ENCODE assay signal across 8 mouse cellular contexts in genomic region chr6:86525646-86526031, GRCm38 (mm10). TPM values are rescaled to one million over a fixed set of nuclear protein-coding genes. Genes with fewer than 3 reads are reported as not detected.
A peak's percentile ranks its signal among the peaks of the same experiment; 100 is the strongest.
DNase-seq lines count a peak whose midpoint lies in the region; ATAC-seq and TF ChIP-seq lines count a peak whose summit lies in the region.

No protein-coding gene starts in this region.

- no peak for TF ChIP-seq RAD21 in MEL (IDR thresholded peaks at IDR 0.05; ENCODE audit: low read depth, low read length)

- WGBS in hindbrain, postnatal 0 days: under 1% methylated on average over 28 of the region's 36 CpGs
- under 1% methylated on average over 31 of the region's 36 CpGs for WGBS in limb, embryonic 13.5 days
- 2% methylated on average over 27 of the region's 36 CpGs for WGBS in neural tube, embryonic 11.5 days

- TF ChIP-seq CTCF in MEL (IDR thresholded peaks at IDR 0.05 in 2 of 3, conservative IDR thresholded peaks at IDR 0.05 in 1 of 3; ENCODE audit: control insufficient read depth in 1 of 3, insufficient read depth in 1 of 3, low read depth in 2 of 3, low read length in 3 of 3, poor library complexity in 1 of 3, severe bottlenecking in 1 of 3): no peak
- TF ChIP-seq CTCF in embryonic fibroblast, embryonic 13.5 days (IDR thresholded peaks at IDR 0.05; ENCODE audit: borderline replicate concordance, insufficient read depth, low read length): no peak
- no peak for TF ChIP-seq CTCF in hindbrain, postnatal 0 days (IDR thresholded peaks at IDR 0.05; ENCODE audit: low read depth)

- peak overlapping the region; percentile 96 for H3K27ac ChIP-seq in MEL (ENCODE audit: control insufficient read depth, low read depth, low read length)
- peak overlapping the region; percentile 100 for H3K27ac ChIP-seq in embryonic fibroblast, embryonic 13.5 days (ENCODE audit: insufficient read depth, low read length)
- H3K27ac ChIP-seq in hindbrain, postnatal 0 days: peak overlapping the region; percentile 100
- H3K27ac ChIP-seq in limb, embryonic 13.5 days: peak overlapping the region; percentile 100
- peak overlapping the region; percentile 100 for H3K27ac ChIP-seq in neural tube, embryonic 11.5 days (ENCODE audit: low read depth, low read length)

- H3K27me3 ChIP-seq in MEL (ENCODE audit: control insufficient read depth in 1 of 2, insufficient read depth in 2 of 2, low read length in 2 of 2): no peaks in the 10 kb centered on the region
- no peaks in the 10 kb centered on the region for H3K27me3 ChIP-seq in hindbrain, postnatal 0 days (ENCODE audit: insufficient read depth, low read length)
- no peaks in the 10 kb centered on the region for H3K27me3 ChIP-seq in limb, embryonic 13.5 days
- H3K27me3 ChIP-seq in neural tube, embryonic 11.5 days (ENCODE audit: control insufficient read depth, insufficient read depth, low read length): no peaks in the 10 kb centered on the region

- no peaks in the 10 kb centered on the region for H3K9me3 ChIP-seq in MEL (replicated peaks; ENCODE audit: insufficient read depth, low read length)
- no peaks in the 10 kb centered on the region for H3K9me3 ChIP-seq in hindbrain, postnatal 0 days (ENCODE audit: low read length)
- no peaks in the 10 kb centered on the region for H3K9me3 ChIP-seq in limb, embryonic 13.5 days
- no peaks in the 10 kb centered on the region for H3K9me3 ChIP-seq in neural tube, embryonic 11.5 days (ENCODE audit: control insufficient read depth, low read length)

- ATAC-seq in hindbrain, postnatal 0 days: peak; percentile 39
- ATAC-seq in limb, embryonic 13.5 days (ENCODE audit: low FRiP score, low read depth): peak; percentile 5; the same call in 1 of the 2 replicates
- ATAC-seq in neural tube, embryonic 11.5 days (ENCODE audit: insufficient read depth, low FRiP score, low TSS enrichment): peak; percentile 8; the same call in 1 of the 2 replicates

- TF ChIP-seq EP300 in MEL (IDR thresholded peaks at IDR 0.05; ENCODE audit: low read depth in 1 of 2, low read length in 2 of 2): no peak

- peaks cover 9 to 10% of the 10 kb centered on the region in 2 experiments; a peak in 3 of 4 replicates for H3K4me1 ChIP-seq in MEL (ENCODE audit: control insufficient read depth in 1 of 2, insufficient read depth in 2 of 2, low read length in 2 of 2)
- H3K4me1 ChIP-seq in embryonic fibroblast, embryonic 13.5 days (ENCODE audit: control insufficient read depth, insufficient read depth, low read length): peaks cover 4% of the 10 kb centered on the region
- H3K4me1 ChIP-seq in hindbrain, postnatal 0 days (ENCODE audit: insufficient read depth, low read length): peaks cover 12% of the 10 kb centered on the region
- H3K4me1 ChIP-seq in limb, embryonic 13.5 days: peaks cover 25% of the 10 kb centered on the region
- H3K4me1 ChIP-seq in neural tube, embryonic 11.5 days (ENCODE audit: control insufficient read depth, insufficient read depth, low read length): peaks cover 10% of the 10 kb centered on the region

- peak; percentile 62 for DNase-seq in left cerebral cortex, adult 11 months (ENCODE audit: low spot score)
- DNase-seq in left cerebral cortex, postnatal 4 days: no peak
- peak; percentile 81 for DNase-seq in MEL (ENCODE audit: low read depth, low spot score)
- peak; percentile 79 for DNase-seq in hindbrain, postnatal 0 days (ENCODE audit: low spot score)
- DNase-seq in neural tube, embryonic 11.5 days (ENCODE audit: low spot score): peak; percentile 76
- DNase-seq in gastrocnemius, postnatal 10 days: no peak

- H3K79me2 ChIP-seq in MEL (ENCODE audit: control insufficient read depth, insufficient read depth, low read length, poor library complexity): peaks cover 40% of the 10 kb centered on the region

- peaks cover 3 to 17% of the 10 kb centered on the region in 2 experiments for H3K36me3 ChIP-seq in MEL (ENCODE audit: control insufficient read depth in 1 of 2, insufficient read depth in 2 of 2, low read length in 2 of 2)
- no peaks in the 10 kb centered on the region; the same call in 1 of the 2 replicates for H3K36me3 ChIP-seq in hindbrain, postnatal 0 days (ENCODE audit: insufficient read depth, low read length)
- H3K36me3 ChIP-seq in limb, embryonic 13.5 days: peaks cover 39% of the 10 kb centered on the region
- 0 out of 2 replicates have a peak, but pooled peaks cover 2% of the 10 kb centered on the region for H3K36me3 ChIP-seq in neural tube, embryonic 11.5 days (ENCODE audit: control insufficient read depth, insufficient read depth, low read length)

- TF ChIP-seq POLR2A in MEL (IDR thresholded peaks at IDR 0.05; ENCODE audit: control insufficient read depth in 1 of 2, insufficient read depth in 1 of 2, low read depth in 1 of 2, low read length in 2 of 2, poor library complexity in 1 of 2): peak; percentile 27 to 39; a peak in 2 of 4 replicates
- TF ChIP-seq POLR2A in embryonic fibroblast, embryonic 13.5 days (IDR thresholded peaks at IDR 0.05; ENCODE audit: low read depth, low read length): peak; percentile 70

- peak overlapping the region; percentile 88 to 91 for H3K4me3 ChIP-seq in MEL (ENCODE audit: control insufficient read depth in 1 of 2, insufficient read depth in 1 of 2, low read depth in 2 of 2, low read length in 2 of 2)
- peak overlapping the region; percentile 79 for H3K4me3 ChIP-seq in embryonic fibroblast, embryonic 13.5 days (ENCODE audit: insufficient read depth, low read length)
- H3K4me3 ChIP-seq in hindbrain, postnatal 0 days (ENCODE audit: low read length): peak overlapping the region; percentile 94
- peak overlapping the region; percentile 99 for H3K4me3 ChIP-seq in limb, embryonic 13.5 days
- H3K4me3 ChIP-seq in neural tube, embryonic 11.5 days (ENCODE audit: low read depth, low read length): peak overlapping the region; percentile 99

- intact Hi-C loops in left cerebral cortex, postnatal 4 days (cut with DNase I): no loop called here

- peak overlapping the region; percentile 88 for H3K4me2 ChIP-seq in hindbrain, postnatal 0 days (ENCODE audit: low read depth, low read length)
- H3K4me2 ChIP-seq in limb, embryonic 13.5 days (replicated peaks): peak overlapping the region; percentile 91
- H3K4me2 ChIP-seq in neural tube, embryonic 11.5 days (ENCODE audit: low read depth): peak overlapping the region; percentile 87

- H3K9ac ChIP-seq in MEL (ENCODE audit: control insufficient read depth, low read depth, low read length, poor library complexity, severe bottlenecking): peak overlapping the region; percentile 100
- H3K9ac ChIP-seq in hindbrain, postnatal 0 days (replicated peaks; ENCODE audit: low read length): peak overlapping the region; percentile 96
- peak overlapping the region; percentile 99 for H3K9ac ChIP-seq in limb, embryonic 13.5 days
- peak overlapping the region; percentile 99 for H3K9ac ChIP-seq in neural tube, embryonic 11.5 days (ENCODE audit: low read length)

TF ChIP-seq in MEL, 35 proteins besides CTCF, POLR2A, EP300 and RAD21:
- no peak for TF ChIP-seq ZMIZ1 (IDR thresholded peaks at IDR 0.05; ENCODE audit: low read depth, low read length)
- no peak for TF ChIP-seq MXI1 (IDR thresholded peaks at IDR 0.05; ENCODE audit: low read depth, low read length)
- TF ChIP-seq E2F4 (IDR thresholded peaks at IDR 0.05; ENCODE audit: borderline replicate concordance, low read depth, low read length): no peak
- TF ChIP-seq MYC (IDR thresholded peaks at IDR 0.05; ENCODE audit: low read depth, low read length): peak; percentile 46; the same call in 1 of the 2 replicates
- TF ChIP-seq GATA1 (IDR thresholded peaks at IDR 0.05; ENCODE audit: low read depth, low read length): no peak
- TF ChIP-seq SIN3A (IDR thresholded peaks at IDR 0.05; ENCODE audit: low read length): 0 out of 2 replicates have a peak, but pooled peaks have one; percentile 5
- no peak for TF ChIP-seq TBP (IDR thresholded peaks at IDR 0.05; ENCODE audit: low read depth, low read length)

RNA-seq across cellular contexts. Expression of gene Pcbp1, which starts 0.5 kb away (rescaled TPM):
- 100 to 1,000 TPM; 206 to 208 TPM for total RNA-seq in left cerebral cortex, postnatal 4 days (2021)
- total RNA-seq in MEL (2012; rRNA removed): 74.2 and 83.5 TPM in 2 replicates
- 100 to 1,000 TPM in 1 of 2 experiments, not detected in 1; 385 TPM for polyA plus RNA-seq in MEL (2012; ENCODE audit: insufficient read depth in 1 of 2, insufficient read length in 2 of 2, low read depth in 1 of 2, low replicate concordance in 2 of 2, missing spikeins in 1 of 2)
- polyA plus RNA-seq in embryonic fibroblast, embryonic 13.5 days (2011; ENCODE audit: insufficient read length, low read depth, missing spikeins): 176 and 186 TPM in 2 replicates
- total RNA-seq in hindbrain, postnatal 0 days (2014; rRNA removed): 61.7 and 71.3 TPM in 2 replicates
- polyA plus RNA-seq in hindbrain, postnatal 0 days (2015; fragmentation: Nextera tagmentation; extraction: Ambion mirVana): 300 and 303 TPM in 2 replicates
- polyA plus RNA-seq in limb, embryonic 13.5 days (2015; fragmentation: Nextera tagmentation; extraction: Ambion mirVana): 454 and 479 TPM in 2 replicates
- 518 and 536 TPM in 2 replicates for polyA plus RNA-seq in neural tube, embryonic 11.5 days (2014; fragmentation: Nextera tagmentation; extraction: Ambion mirVana)
- 100 to 1,000 TPM; 167 to 185 TPM for total RNA-seq in gastrocnemius, postnatal 10 days (2021)

Comparison
In these comparisons a context has a peak if more than half of its experiments do, and no peak if none do; other contexts are left out.
1. DNase-seq: peak in left cerebral cortex, adult 11 months (single experiment), MEL (single experiment), hindbrain, postnatal 0 days (single experiment) and neural tube, embryonic 11.5 days (single experiment); none in left cerebral cortex, postnatal 4 days (single experiment) and gastrocnemius, postnatal 10 days (single experiment).
2. Peak in every context shown above with its lines, with median percentiles within 50 percentile points of each other: H3K27ac ChIP-seq, H3K4me3 ChIP-seq, H3K9ac ChIP-seq, ATAC-seq and H3K4me2 ChIP-seq.